Mouse (Mus musculus) MEL (cell line): ENCODE measurements around the gene Ptpn22. TPM values are rescaled to one million over a fixed set of nuclear protein-coding genes. Genes with fewer than 3 reads are reported as not detected.

Experiments used
- DNase-seq: peaks from one replicate; pipeline ENCODE4 v3.0.0; 2011; ENCODE audit warnings: low read depth, low spot score
- H3K27ac ChIP-seq: 2 replicates; pipeline ENCODE4 v1.5.1; 2012; ENCODE audit warnings: low read depth, mild to moderate bottlenecking, control low read depth, low read length, moderate library complexity; ENCODE audit not compliant: control insufficient read depth
- H3K27me3 ChIP-seq, 2 experiments: fragments of 150-350 bp in 1 of 2; sonication (generic) in 1 of 2; 2 replicates each; pipeline ENCODE4 v1.6.1; 2012; ENCODE audit warnings: low read length in 2 of 2, mild to moderate bottlenecking in 2 of 2, improper control_type of control experiment in 1 of 2, moderate library complexity in 1 of 2; ENCODE audit not compliant: insufficient read depth in 2 of 2, control insufficient read depth in 1 of 2
- H3K36me3 ChIP-seq, 2 experiments: 2 replicates each; pipeline ENCODE4 v1.6.1; 2012 to 2014; ENCODE audit warnings: low read length in 2 of 2, improper control_type of control experiment in 1 of 2, inconsistent platforms in 1 of 2, mild to moderate bottlenecking in 1 of 2; ENCODE audit not compliant: insufficient read depth in 2 of 2, control insufficient read depth in 1 of 2
- H3K4me1 ChIP-seq, 2 experiments: fragments of 150-350 bp in 1 of 2; sonication (generic) in 1 of 2; 2 replicates each; pipeline ENCODE4 v1.6.1; 2012; ENCODE audit warnings: low read length in 2 of 2, improper control_type of control experiment in 1 of 2, mild to moderate bottlenecking in 1 of 2; ENCODE audit not compliant: insufficient read depth in 2 of 2, control insufficient read depth in 1 of 2
- H3K4me3 ChIP-seq, 2 experiments: fragments of 150-350 bp in 1 of 2; sonication (generic) in 1 of 2; 2 replicates each; pipeline ENCODE4 v1.5.1; 2012; ENCODE audit warnings: low read depth in 2 of 2, low read length in 2 of 2, mild to moderate bottlenecking in 2 of 2, moderate library complexity in 2 of 2, control low read depth in 1 of 2, improper control_type of control experiment in 1 of 2; ENCODE audit not compliant: control insufficient read depth in 1 of 2, insufficient read depth in 1 of 2
- H3K79me2 ChIP-seq: 2 replicates; pipeline ENCODE4 v1.6.1; 2012; ENCODE audit warnings: mild to moderate bottlenecking, low read length, moderate library complexity; ENCODE audit not compliant: control insufficient read depth, poor library complexity, insufficient read depth
- H3K9ac ChIP-seq: 2 replicates; pipeline ENCODE4 v1.6.1; 2012; ENCODE audit warnings: low read depth, mild to moderate bottlenecking, control low read depth, low read length, moderate library complexity; ENCODE audit not compliant: control insufficient read depth, poor library complexity, severe bottlenecking
- H3K9me3 ChIP-seq: fragments of 150-350 bp; sonication (generic); replicated peaks from 2 replicates; pipeline ENCODE4 v1.6.1; 2012; ENCODE audit warnings: mild to moderate bottlenecking, low read length, improper control_type of control experiment, moderate library complexity; ENCODE audit not compliant: insufficient read depth
- CHD1 ChIP-seq: IDR thresholded peaks from 2 replicates; pipeline ENCODE4 v1.6.1; 2012; ENCODE audit warnings: low read depth, mild to moderate bottlenecking, inconsistent platforms, low read length, improper control_type of control experiment
- CTCF ChIP-seq, 3 experiments: IDR thresholded peaks in 2 of 3; conservative IDR thresholded peaks in 1 of 3; 2 replicates each; pipeline ENCODE4 v1.5.1; 2011 to 2012; ENCODE audit warnings: low read length in 3 of 3, low read depth in 2 of 3, mild to moderate bottlenecking in 2 of 3, improper control_type of control experiment in 1 of 3, inconsistent platforms in 1 of 3, mixed read lengths in 1 of 3, moderate library complexity in 1 of 3; ENCODE audit not compliant: control insufficient read depth in 1 of 3, insufficient read depth in 1 of 3, poor library complexity in 1 of 3, severe bottlenecking in 1 of 3
- GATA1 ChIP-seq: IDR thresholded peaks from 2 replicates; pipeline ENCODE4 v1.6.1; 2011; ENCODE audit warnings: low read depth, low read length, improper control_type of control experiment
- MAFK ChIP-seq: IDR thresholded peaks from 2 replicates; pipeline ENCODE4 v1.6.1; 2011; ENCODE audit warnings: low read depth, mild to moderate bottlenecking, low read length, improper control_type of control experiment, borderline replicate concordance
- MAX ChIP-seq: IDR thresholded peaks from 2 replicates; pipeline ENCODE4 v1.6.1; 2011; ENCODE audit warnings: low read length, improper control_type of control experiment
- MAZ ChIP-seq: IDR thresholded peaks from 2 replicates; pipeline ENCODE4 v1.6.1; 2012; ENCODE audit warnings: low read depth, mild to moderate bottlenecking, inconsistent platforms, low read length, improper control_type of control experiment
- MEF2A ChIP-seq: IDR thresholded peaks from 2 replicates; pipeline ENCODE4 v1.6.1; 2014; ENCODE audit warnings: low read depth, mild to moderate bottlenecking, inconsistent platforms, low read length, improper control_type of control experiment; ENCODE audit not compliant: poor library complexity, insufficient replicate concordance, severe bottlenecking; ENCODE audit errors: extremely low read depth
- MXI1 ChIP-seq: IDR thresholded peaks from 2 replicates; pipeline ENCODE4 v1.6.1; 2011; ENCODE audit warnings: mild to moderate bottlenecking, low read depth, low read length, improper control_type of control experiment
- RAD21 ChIP-seq: IDR thresholded peaks from 2 replicates; pipeline ENCODE4 v1.6.1; 2011; ENCODE audit warnings: mild to moderate bottlenecking, low read depth, low read length, improper control_type of control experiment
- RCOR1 ChIP-seq: IDR thresholded peaks from 2 replicates; pipeline ENCODE4 v1.6.1; 2012; ENCODE audit warnings: low read depth, mild to moderate bottlenecking, inconsistent platforms, low read length, improper control_type of control experiment
- SIN3A ChIP-seq: IDR thresholded peaks from 2 replicates; pipeline ENCODE4 v1.6.1; 2012; ENCODE audit warnings: low read length, improper control_type of control experiment, inconsistent platforms
- SMC3 ChIP-seq: IDR thresholded peaks from 2 replicates; pipeline ENCODE4 v1.6.1; 2011; ENCODE audit warnings: low read depth, low read length, improper control_type of control experiment
- TCF12 ChIP-seq: IDR thresholded peaks from 2 replicates; pipeline ENCODE4 v1.6.1; 2014; ENCODE audit warnings: low read depth, mild to moderate bottlenecking, inconsistent platforms, low read length, improper control_type of control experiment, moderate library complexity
- UBTF ChIP-seq: IDR thresholded peaks from 2 replicates; pipeline ENCODE4 v1.6.1; 2012; ENCODE audit warnings: low read depth, mild to moderate bottlenecking, inconsistent platforms, low read length, improper control_type of control experiment, moderate library complexity, borderline replicate concordance; ENCODE audit not compliant: insufficient read depth
- USF1 ChIP-seq: IDR thresholded peaks from 2 replicates; pipeline ENCODE4 v1.6.1; 2014; ENCODE audit warnings: low read depth, mild to moderate bottlenecking, inconsistent platforms, low read length, improper control_type of control experiment, moderate library complexity
- ZMIZ1 ChIP-seq: IDR thresholded peaks from 2 replicates; pipeline ENCODE4 v1.6.1; 2012; ENCODE audit warnings: low read depth, mild to moderate bottlenecking, inconsistent platforms, low read length, improper control_type of control experiment, moderate library complexity
- ZNF384 ChIP-seq: IDR thresholded peaks from 2 replicates; pipeline ENCODE4 v1.6.1; 2012; ENCODE audit warnings: low read depth, mild to moderate bottlenecking, inconsistent platforms, low read length, improper control_type of control experiment
- polyA plus RNA-seq, 2 experiments: library from polyadenylated mRNA; stranded (reverse) in 1 of 2; unstranded in 1 of 2; fragments of >175 nt in 1 of 2; fragments of >200 nt in 1 of 2; gene quantifications; 2 replicates each; pipeline versions ENCODE4 v1.2.1 to v1.2.4; 2012; ENCODE audit warnings: low replicate concordance in 2 of 2, low read depth in 1 of 2; ENCODE audit not compliant: insufficient read length in 2 of 2, insufficient read depth in 1 of 2, missing spikeins in 1 of 2
- total RNA-seq: library from RNA; depleted of rRNA; stranded (reverse); fragments of 300-350 nt; gene quantifications from 2 replicates; pipeline ENCODE4 v1.2.3, GENCODE M21; 2012

Gene Ptpn22
- total and polyA plus RNA-seq, 3 experiments, result 0.06 TPM; not detected in 2

DNA sequence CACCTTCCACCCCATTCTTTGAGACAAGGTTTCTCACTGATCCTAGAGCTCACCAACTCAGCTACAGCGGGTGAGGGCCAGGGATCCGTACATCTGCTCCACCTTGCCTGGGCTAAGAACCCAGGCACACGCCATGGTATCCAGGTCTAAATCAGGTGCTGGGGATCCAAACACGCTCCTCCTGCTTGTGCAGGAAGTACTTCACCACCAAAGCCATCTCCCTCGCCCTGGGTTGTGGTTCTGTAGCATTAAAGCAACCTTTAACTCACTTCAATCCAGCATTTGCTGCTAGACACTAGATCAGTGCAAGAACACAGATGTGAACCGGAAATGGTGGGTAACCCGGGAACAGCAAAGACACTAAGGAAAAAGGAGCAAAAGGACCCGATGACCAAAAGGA is 7.7 kb upstream of the Ptpn22 start:
- Histone ChIP-seq H3K9me3 (no peaks in the 10 kb centered on the region), H3K4me3 (no peak overlapping the region), H3K79me2 (no peaks in the 10 kb centered on the region), H3K9ac (no peak overlapping the region)
- no peak for TF ChIP-seq MAX
- TF ChIP-seq TCF12, result no peak
- no peak for TF ChIP-seq MEF2A
- no peak for TF ChIP-seq USF1
- no peak for TF ChIP-seq MAFK
- TF ChIP-seq MAZ, result no peak
- no peak for TF ChIP-seq ZMIZ1
- no peak for TF ChIP-seq SIN3A
- TF ChIP-seq UBTF, result no peak
- TF ChIP-seq ZNF384, result no peak
- TF ChIP-seq RAD21, result no peak
- no peak for TF ChIP-seq CHD1
- TF ChIP-seq RCOR1, result no peak
- no peak for TF ChIP-seq GATA1
- TF ChIP-seq, all 39 proteins: peak for 0
- no peak for DNase-seq
- Histone ChIP-seq H3K4me1 (peaks cover 0 to 5% of the 10 kb centered on the region in 2 experiments; a peak in 2 of 4 replicates), H3K27me3 (no peaks in the 10 kb centered on the region), H3K36me3 (peaks cover 0 to 5% of the 10 kb centered on the region in 2 experiments; a peak in 2 of 4 replicates), H3K27ac (no peak overlapping the region)

GRCm38 (mm10) chr3:103852565-103853299 is 6.9 kb upstream of the Ptpn22 start:
- Histone ChIP-seq H3K9ac (no peak overlapping the region), H3K4me1 (peaks cover 0 to 9% of the 10 kb centered on the region in 2 experiments; a peak in 2 of 4 replicates), H3K9me3 (no peaks in the 10 kb centered on the region), H3K4me3 (no peak overlapping the region), H3K36me3 (peaks cover 0 to 6% of the 10 kb centered on the region in 2 experiments; a peak in 2 of 4 replicates), H3K79me2 (no peaks in the 10 kb centered on the region), H3K27me3 (no peaks in the 10 kb centered on the region), H3K27ac (no peak overlapping the region)
- DNase-seq, result peak; percentile 59
- TF ChIP-seq SMC3, result peak; percentile 31
- peak in 2 of 3 experiments; percentile 24 to 45; a peak in 3 of 6 replicates for TF ChIP-seq CTCF (IDR thresholded peaks at IDR 0.05 in 2 of 3, conservative IDR thresholded peaks at IDR 0.05 in 1 of 3; ENCODE audit: control insufficient read depth in 1 of 3, insufficient read depth in 1 of 3, low read depth in 2 of 3, low read length in 3 of 3, poor library complexity in 1 of 3, severe bottlenecking in 1 of 3)
- peak; percentile 32 for TF ChIP-seq RAD21
- no peak for TF ChIP-seq MXI1
